Mouse (Mus musculus) granulocyte monocyte progenitor cell, adult 5-6 weeks (primary cell): ENCODE results near the gene Fam193a. TPM values are rescaled to one million over a fixed set of nuclear protein-coding genes. Genes with fewer than 3 reads are reported as not detected.

Source experiments
- total RNA-seq, 2 experiments: library from RNA; stranded (forward) in 1 of 2; stranded (reverse) in 1 of 2; fragments of 200-712, 200-1000 nt in 1 of 2; fragments of >200 nt in 1 of 2; fragmentation: Nextera tagmentation in 1 of 2; gene quantifications; 2 replicates each; pipeline ENCODE4 v1.2.3; 2014 to 2017

Fam193a gene
- total RNA-seq, 2 experiments from 2014 or later = 25.0 to 31.7 TPM

Other genes starting within 250 kb of the Fam193a start
- 0.58 and 0.97 TPM in 2 replicates for gene Poln, start 200.5 kb upstream of the Fam193a start, total RNA-seq (2014; fragmentation: Nextera tagmentation)
- gene Poln, start 200.5 kb upstream of the Fam193a start, total RNA-seq (2017) = 0.69 and 2.5 TPM in 2 replicates
- gene Haus3, start 200.4 kb upstream of the Fam193a start, total RNA-seq (2014; fragmentation: Nextera tagmentation) = 56.3 and 65.6 TPM in 2 replicates
- gene Haus3, start 200.4 kb upstream of the Fam193a start, total RNA-seq (2017) = 168 and 214 TPM in 2 replicates
- gene Mxd4, start 182.2 kb upstream of the Fam193a start, total RNA-seq (2014; fragmentation: Nextera tagmentation) = 36.7 and 43.4 TPM in 2 replicates
- gene Mxd4, start 182.2 kb upstream of the Fam193a start, total RNA-seq (2017) = 21.6 and 22.7 TPM in 2 replicates
- not detected in 2 replicates for gene Zfyve28, start 81.5 kb upstream of the Fam193a start, total RNA-seq (2014; fragmentation: Nextera tagmentation)
- not detected in 2 replicates for gene Zfyve28, start 81.5 kb upstream of the Fam193a start, total RNA-seq (2017)
- not detected in 2 replicates for gene Cfap99, start 81.3 kb upstream of the Fam193a start, total RNA-seq (2014; fragmentation: Nextera tagmentation)
- gene Cfap99, start 81.3 kb upstream of the Fam193a start, total RNA-seq (2017) = not detected in 2 replicates
- 110 and 114 TPM in 2 replicates for gene Rnf4, start 33.6 kb upstream of the Fam193a start, total RNA-seq (2014; fragmentation: Nextera tagmentation)
- gene Rnf4, start 33.6 kb upstream of the Fam193a start, total RNA-seq (2017) = 117 and 146 TPM in 2 replicates
- gene Tnip2, start 144.1 kb downstream of the Fam193a start, total RNA-seq (2014; fragmentation: Nextera tagmentation) = 11.8 and 16.2 TPM in 2 replicates
- 22.0 and 24.4 TPM in 2 replicates for gene Tnip2, start 144.1 kb downstream of the Fam193a start, total RNA-seq (2017)
- gene Sh3bp2, start 155.9 kb downstream of the Fam193a start, total RNA-seq (2014; fragmentation: Nextera tagmentation) = 15.4 and 16.5 TPM in 2 replicates
- gene Sh3bp2, start 155.9 kb downstream of the Fam193a start, total RNA-seq (2017) = 9.8 and 11.9 TPM in 2 replicates
- 65.6 and 74.2 TPM in 2 replicates for gene Add1, start 203.7 kb downstream of the Fam193a start, total RNA-seq (2014; fragmentation: Nextera tagmentation)
- gene Add1, start 203.7 kb downstream of the Fam193a start, total RNA-seq (2017) = 81.0 and 82.6 TPM in 2 replicates